Mouse (Mus musculus) erythroblast, embryonic 14.5 days (primary cell): ENCODE results near the gene Olig2. TPM values are rescaled to one million over a fixed set of nuclear protein-coding genes. Genes with fewer than 3 reads are reported as not detected.

Experiments
- H3K27me3 ChIP-seq: 2 replicates; pipeline ENCODE4 v1.6.1; 2012; ENCODE audit warnings: inconsistent platforms; ENCODE audit not compliant: control insufficient read depth
- H3K36me3 ChIP-seq: 2 replicates; pipeline ENCODE4 v1.6.1; 2012; ENCODE audit warnings: mild to moderate bottlenecking, inconsistent platforms; ENCODE audit not compliant: control insufficient read depth
- H3K4me1 ChIP-seq: 2 replicates; pipeline ENCODE4 v1.6.1; 2012; ENCODE audit warnings: inconsistent platforms; ENCODE audit not compliant: control insufficient read depth
- H3K4me3 ChIP-seq: replicated peaks from 2 replicates; pipeline ENCODE3; 2012; ENCODE audit warnings: moderate library complexity, mild to moderate bottlenecking, inconsistent platforms
- H3K9me3 ChIP-seq: 2 replicates; pipeline ENCODE4 v1.6.1; 2012; ENCODE audit warnings: low read length, inconsistent platforms, mixed read lengths; ENCODE audit not compliant: control insufficient read depth
- GATA1 ChIP-seq: IDR thresholded peaks from 2 replicates; pipeline ENCODE4 v1.6.1; 2012; ENCODE audit warnings: low read length, inconsistent platforms, mixed read lengths
- TAL1 ChIP-seq: IDR thresholded peaks from 3 replicates; pipeline ENCODE4 v1.6.1; 2012; ENCODE audit warnings: low read length, inconsistent platforms, mixed read lengths
- polyA plus RNA-seq: library from polyadenylated mRNA; stranded (reverse); fragments of >175 nt; gene quantifications from 2 replicates; pipeline ENCODE4 v1.2.3, GENCODE M21; 2012

The Olig2 gene
- polyA plus RNA-seq, 1 experiment = not detected

GRCm38 (mm10) chr16:91268724-91269452 lies 43.6 kb downstream of the Olig2 start:
- TF ChIP-seq GATA1 (no peak), TAL1 (no peak)
- Histone ChIP-seq H3K36me3 (no peaks in the 10 kb centered on the region), H3K4me1 (no peaks in the 10 kb centered on the region), H3K27me3 (peaks cover 82% of the 10 kb centered on the region), H3K4me3 (no peak overlapping the region), H3K9me3 (no peaks in the 10 kb centered on the region)

DNA sequence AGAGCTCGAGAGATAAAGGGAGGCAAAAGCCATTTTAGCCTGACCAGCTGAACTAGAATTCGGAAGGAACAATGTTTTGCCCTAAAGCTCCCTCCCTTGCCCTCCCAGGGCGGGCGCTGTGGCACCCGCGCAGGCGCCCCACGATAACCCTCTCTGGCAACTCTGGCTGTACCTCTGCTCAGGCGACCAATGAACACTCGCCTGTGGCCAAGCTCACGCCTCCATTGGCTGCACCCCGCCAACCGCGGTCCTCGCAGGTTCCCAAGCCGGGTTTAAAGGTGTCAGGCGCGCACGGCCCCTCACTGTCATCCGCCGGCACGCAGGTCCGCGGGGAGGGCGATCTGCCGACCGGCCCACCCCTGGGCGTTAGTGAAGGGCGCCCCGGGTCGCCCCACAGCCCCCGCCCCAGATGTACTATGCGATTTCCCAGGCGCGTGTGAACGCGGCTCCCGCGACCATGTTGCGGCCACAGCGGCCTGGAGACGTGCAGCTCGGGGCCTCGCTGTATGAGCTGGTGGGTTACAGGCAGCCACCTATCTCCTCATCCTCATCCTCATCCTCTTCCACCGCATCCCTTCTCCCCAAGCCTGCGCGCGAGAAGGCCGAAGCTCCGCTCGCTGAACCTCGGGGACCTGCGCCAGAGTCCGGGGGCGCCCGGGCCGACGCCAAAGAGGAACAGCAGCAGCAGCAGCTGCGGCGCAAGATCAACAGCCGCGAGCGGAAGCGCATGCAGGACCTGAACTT lies 44.4 kb downstream of the Olig2 start, which contains the start of gene Olig1:
Gene Olig1 (plus strand): TSS at position 305 of the 744 bp plus-strand sequence.
- peaks cover 88% of the 10 kb centered on the region for H3K27me3 ChIP-seq
- TF ChIP-seq GATA1 = no peak
- TF ChIP-seq TAL1 = no peak
- no peaks in the 10 kb centered on the region for H3K36me3 ChIP-seq
- H3K4me1 ChIP-seq = no peaks in the 10 kb centered on the region
- no peaks in the 10 kb centered on the region for H3K9me3 ChIP-seq
- no peak within 1 kb of the TSS for H3K4me3 ChIP-seq

DNA sequence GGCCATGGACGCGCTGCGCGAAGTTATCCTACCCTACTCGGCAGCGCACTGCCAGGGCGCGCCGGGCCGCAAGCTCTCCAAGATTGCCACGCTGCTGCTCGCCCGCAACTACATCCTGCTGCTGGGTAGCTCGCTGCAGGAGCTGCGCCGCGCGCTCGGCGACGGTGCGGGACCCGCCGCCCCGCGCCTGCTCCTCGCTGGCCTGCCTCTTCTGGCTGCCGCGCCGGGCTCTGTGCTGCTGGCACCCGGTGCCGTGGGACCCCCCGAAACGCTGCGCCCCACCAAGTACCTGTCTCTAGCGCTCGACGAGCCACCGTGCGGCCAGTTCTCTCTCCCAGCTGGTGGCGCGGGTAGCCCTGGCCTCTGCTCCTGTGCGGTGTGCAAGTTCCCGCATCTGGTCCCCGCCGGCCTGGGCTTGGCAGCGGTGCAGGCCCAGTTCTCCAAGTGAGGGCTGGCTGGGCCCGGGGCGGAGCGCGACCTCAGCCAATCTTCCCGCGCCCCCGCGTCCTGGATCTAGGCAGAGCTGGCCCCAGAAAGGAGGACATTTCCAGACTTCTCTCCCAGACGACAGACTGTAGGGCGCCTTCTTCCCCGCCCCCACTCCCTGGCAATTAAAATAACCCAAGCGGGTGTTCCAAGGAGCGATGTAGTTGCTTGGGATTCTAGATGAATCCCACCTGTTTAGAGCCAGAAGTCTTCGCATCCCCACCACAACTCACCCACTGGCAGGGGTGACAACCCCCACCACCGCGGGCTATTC lies 45.1 kb downstream of the Olig2 start:
- Histone ChIP-seq H3K36me3 (no peaks in the 10 kb centered on the region), H3K4me3 (no peak overlapping the region), H3K27me3 (peaks cover 93% of the 10 kb centered on the region), H3K9me3 (no peaks in the 10 kb centered on the region), H3K4me1 (no peaks in the 10 kb centered on the region)
- TF ChIP-seq GATA1 (no peak), TAL1 (no peak)

- no peaks in the 10 kb centered on the region for H3K4me1 ChIP-seq
- no peaks in the 10 kb centered on the region for H3K36me3 ChIP-seq
- H3K9me3 ChIP-seq = no peaks in the 10 kb centered on the region
- peaks cover 91% of the 10 kb centered on the region for H3K27me3 ChIP-seq
- no peak for TF ChIP-seq GATA1
- TF ChIP-seq TAL1 = no peak
- no peak overlapping the region for H3K4me3 ChIP-seq
Observed at GRCm38 (mm10) chr16:91270982-91271549, 45.8 kb downstream of the Olig2 start.

GRCm38 (mm10) chr16:91271634-91272033 lies 46.4 kb downstream of the Olig2 start:
- H3K4me3 ChIP-seq = no peak overlapping the region
- H3K27me3 ChIP-seq = peaks cover 86% of the 10 kb centered on the region
- H3K36me3 ChIP-seq = no peaks in the 10 kb centered on the region
- no peaks in the 10 kb centered on the region for H3K4me1 ChIP-seq
- no peaks in the 10 kb centered on the region for H3K9me3 ChIP-seq
- TF ChIP-seq TAL1 = no peak
- TF ChIP-seq GATA1 = no peak

Other genes starting within 250 kb of the Olig2 start
- 8.1 and 8.8 TPM in 2 replicates for gene Synj1, start 214.1 kb upstream of the Olig2 start, polyA plus RNA-seq
- 1.5 and 2.1 TPM in 2 replicates for gene Paxbp1, start 180.9 kb upstream of the Olig2 start, polyA plus RNA-seq
- not detected in 2 replicates for gene 4932438H23Rik, start 130.3 kb upstream of the Olig2 start, polyA plus RNA-seq
- not detected in 2 replicates for gene Olig1, start 44.3 kb downstream of the Olig2 start, polyA plus RNA-seq
- gene Ifnar2, start 147.3 kb downstream of the Olig2 start, polyA plus RNA-seq = 7.3 and 9.3 TPM in 2 replicates
- gene Gm21970, start 166.3 kb downstream of the Olig2 start, polyA plus RNA-seq = not detected in 2 replicates
- 0.73 and 0.96 TPM in 2 replicates for gene Il10rb, start 180.7 kb downstream of the Olig2 start, polyA plus RNA-seq